Mouse (Mus musculus) kidney, postnatal 10 days (tissue): ENCODE results near the gene Rnh1.

Experiments used
- DNase-seq: peaks from one replicate; pipeline ENCODE4 v3.0.0; 2021; ENCODE audit warnings: mixed read lengths

Gene Rnh1

DNA sequence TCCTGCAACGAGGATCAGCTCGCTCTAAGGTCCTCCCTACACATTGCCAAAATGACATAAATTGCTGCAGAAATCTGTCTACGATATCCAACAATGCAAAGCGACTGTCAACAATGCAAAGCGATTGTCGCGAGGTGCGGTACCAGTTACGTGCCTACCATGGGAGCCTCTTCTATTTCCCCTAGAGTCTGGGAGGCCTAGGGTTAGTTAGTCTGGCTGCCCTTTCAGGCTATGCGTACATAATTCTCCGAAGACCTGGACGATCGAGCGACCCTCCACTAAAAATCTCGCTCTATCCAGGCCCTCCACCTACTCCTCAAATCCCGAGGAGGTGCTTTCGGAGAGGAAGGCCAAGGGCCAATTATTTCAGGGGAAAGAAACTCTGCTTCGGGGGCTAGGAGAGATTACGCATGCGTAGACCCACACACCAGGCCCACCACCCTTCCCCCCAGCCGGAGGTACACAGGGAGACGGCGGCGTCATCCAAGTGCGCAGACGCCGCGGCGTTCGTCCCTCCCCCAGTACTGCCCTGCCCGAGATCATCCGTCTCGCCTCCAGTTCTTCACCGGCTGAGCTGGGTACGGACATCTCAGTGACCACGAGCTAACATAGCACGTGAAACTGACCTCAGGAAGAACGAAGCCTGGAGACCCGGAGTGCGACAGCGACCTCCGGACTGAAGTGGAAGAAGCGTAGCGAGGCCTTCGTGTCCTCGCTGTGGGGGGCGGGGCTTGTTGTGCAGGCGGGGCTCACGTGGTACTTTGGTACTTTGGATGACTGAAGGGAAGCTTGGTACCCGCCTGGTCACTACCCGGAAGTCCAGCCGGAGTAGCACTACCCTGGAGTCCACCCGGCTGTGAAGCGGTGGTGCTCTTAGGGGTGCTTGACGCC lies at the start of gene Rnh1:
Rnh1 (minus strand) TSS at position 742 of the 891 bp plus-strand sequence.
- peak; percentile 95 for DNase-seq

DNA sequence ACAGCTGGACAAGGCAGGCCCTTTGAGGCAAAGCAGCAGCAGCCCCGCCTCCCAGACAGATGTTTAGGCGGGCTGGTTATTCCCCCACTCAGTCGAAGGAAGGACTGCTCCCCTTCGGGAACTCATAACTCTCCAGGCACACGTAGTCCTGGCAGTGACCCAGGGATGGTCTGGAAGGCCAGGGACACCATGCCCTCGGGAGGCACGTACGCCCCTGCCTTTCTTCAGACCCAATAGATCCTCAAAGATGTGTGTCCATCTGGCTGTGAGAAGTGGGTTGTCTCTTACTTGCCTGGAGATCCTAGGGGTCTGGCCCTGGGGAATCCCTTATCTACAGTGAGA lies 49.4 kb upstream of the Rnh1 start:
- DNase-seq, result no peak

DNA sequence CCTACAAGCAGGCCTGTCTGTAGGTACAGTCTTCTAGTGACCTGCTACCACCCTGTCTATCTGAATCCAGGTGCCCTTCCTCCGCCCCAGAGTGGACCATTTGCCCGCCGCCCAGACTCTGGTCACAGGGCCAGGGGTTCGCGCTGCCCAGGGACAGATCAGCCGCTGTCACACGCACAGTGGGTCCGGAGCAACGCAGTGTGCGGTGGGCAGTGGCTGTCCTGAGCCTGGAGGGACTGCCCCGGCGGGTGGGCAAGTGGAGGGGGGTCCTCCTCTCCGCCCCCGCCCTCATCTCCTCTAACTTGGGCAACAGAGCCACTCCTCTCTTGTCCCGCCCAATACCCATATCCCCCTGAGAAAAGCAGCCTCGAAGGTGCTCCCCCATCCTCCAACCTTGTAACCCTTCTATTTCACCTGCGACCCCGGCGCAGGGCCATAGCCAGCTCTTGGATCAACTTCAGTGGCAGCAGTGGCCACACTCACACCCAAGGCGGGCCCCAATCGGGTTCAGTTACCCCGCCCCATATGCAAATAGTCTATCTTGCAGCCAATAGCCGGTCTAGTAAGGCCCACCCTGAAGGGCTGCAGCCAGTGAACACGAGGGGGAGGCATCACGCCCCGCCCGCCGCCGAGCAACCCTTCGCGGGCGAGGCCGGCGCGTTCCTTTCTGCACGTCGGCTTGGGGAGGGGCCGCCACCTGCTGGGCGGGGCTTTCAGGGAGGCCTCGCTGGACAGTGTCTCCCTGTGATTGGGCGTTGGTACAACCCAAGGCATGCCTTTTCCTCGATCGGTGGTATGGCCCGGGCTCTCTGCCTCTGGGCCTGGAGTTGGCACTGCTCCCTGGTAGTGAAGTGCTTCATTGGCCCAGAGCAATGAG lies 48.8 kb upstream of the Rnh1 start:
- DNase-seq, result peak; percentile 98

DNA sequence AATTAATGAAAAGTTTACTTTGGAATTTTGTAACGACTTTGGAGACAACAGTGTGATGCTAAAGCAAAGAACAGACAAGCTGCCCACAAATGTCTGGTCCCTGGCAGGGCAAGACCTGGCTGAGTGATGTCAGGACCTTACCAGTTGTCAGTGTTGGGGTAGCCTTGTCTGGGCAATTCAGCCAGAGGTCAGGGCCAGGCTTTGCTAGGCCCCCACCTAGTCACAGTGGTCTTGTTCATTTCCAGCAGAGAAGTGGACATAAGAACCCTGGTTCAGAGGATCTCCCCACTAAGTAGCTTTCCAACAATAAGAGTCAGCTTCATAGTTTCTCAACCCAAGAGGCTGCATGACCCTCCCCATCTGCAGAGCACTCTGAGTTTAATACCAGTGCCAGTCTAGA lies 47.7 kb upstream of the Rnh1 start:
- DNase-seq, result no peak

DNA sequence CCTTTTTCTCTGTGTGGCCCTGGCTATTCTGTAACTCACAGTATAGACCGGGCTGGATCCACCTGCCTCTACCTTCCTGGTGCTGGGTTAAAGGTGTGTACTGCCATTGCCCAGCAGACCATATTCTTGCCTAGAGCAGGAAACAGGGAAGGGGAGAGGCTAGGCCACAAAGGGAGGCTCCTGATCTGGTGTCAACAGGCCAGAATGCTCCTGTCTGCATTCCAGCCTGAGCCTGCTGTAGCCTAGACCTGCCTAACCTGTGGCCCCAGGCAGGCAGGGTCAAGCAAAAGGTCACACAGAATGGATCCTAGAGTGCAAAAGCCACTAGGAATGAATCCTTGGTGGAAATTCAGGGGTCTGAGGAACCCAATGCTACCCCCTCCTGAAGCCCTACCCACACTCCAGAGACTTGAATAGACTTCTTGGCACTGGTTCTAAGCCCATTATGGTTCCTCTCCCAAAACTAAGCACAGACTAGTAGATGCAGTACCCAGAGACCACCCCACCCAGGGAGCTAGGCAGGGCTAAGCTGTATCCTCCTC lies 47.0 kb upstream of the Rnh1 start:
- DNase-seq, result no peak

DNA sequence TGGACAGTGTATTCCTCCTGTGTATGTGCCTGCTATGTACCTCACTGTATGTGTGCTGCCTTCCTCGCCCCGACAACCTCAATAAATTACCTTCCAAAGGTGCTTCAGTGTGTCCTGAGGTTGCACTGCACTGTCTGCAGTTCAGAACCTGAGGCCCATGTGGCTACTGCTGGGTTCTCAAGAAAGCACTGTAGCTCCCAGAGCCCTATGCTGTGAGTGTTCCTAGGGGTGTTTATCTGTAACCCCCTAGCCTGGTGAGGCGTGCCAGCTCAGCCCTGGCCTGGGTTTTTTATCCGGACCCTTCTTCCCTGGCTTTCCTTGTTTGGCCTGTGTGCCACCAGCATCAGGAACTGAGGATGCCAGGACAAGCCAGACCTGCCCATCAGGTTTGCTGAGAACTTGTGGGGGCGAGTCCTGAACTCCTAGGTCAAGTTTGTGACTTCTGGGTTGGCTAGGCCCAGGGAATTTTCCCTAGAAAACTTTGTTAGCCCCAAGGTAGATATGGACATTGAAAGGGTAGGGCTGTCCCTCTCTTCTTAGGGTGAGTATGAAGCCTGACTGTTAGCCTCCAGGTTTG lies 46.0 kb upstream of the Rnh1 start:
- DNase-seq, result no peak

DNA sequence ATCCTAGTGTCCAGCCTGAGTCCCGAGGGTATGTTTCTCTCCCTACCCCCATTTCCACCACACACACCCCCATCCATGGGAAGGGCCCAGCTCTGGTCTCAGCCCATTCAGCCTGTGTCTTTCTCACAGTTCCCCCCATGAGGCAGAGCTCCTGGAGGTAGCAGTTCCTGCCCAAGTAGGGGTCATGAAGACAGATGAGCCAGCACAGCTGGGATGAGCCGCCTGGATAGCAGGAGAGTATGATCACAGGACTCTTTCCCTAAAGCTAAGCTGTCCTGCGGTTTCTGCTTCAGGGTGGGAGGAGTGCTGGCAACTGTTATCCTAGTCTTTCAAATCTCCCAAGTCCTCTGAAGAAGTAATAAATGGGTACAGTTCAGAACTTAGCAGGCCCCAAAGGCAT lies 45.5 kb upstream of the Rnh1 start:
- no peak for DNase-seq

DNA sequence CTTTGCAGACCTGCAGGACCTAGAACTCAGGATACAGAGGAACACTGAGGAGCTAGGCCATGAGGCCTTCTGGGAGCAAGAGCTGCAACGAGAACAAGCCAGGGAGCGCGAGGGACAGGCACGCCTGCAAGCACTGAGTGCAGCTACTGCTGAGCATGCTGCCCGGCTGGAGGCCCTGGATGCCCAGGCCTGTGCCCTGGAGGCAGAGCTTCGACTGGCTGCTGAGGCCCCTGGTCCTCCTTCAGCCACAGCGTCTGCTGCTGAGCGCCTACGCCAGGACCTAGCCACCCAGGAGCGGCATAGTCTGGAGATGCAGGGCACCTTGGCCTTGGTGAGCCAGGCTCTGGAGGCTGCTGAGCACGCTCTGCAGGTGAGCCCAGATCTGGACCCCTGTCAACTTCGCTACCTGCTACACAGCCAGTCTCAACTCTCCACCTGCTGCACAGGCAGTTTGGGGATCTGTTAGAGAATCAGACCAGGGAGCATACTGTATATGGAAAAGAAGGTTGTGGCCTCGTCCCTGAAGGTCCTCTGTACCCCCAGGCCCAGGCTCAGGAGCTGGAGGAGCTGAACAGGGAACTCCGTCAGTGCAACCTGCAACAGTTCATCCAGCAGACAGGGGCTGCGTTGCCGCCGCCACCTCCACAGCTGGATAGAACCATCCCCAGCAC lies 44.8 kb upstream of the Rnh1 start:
- no peak for DNase-seq

DNA sequence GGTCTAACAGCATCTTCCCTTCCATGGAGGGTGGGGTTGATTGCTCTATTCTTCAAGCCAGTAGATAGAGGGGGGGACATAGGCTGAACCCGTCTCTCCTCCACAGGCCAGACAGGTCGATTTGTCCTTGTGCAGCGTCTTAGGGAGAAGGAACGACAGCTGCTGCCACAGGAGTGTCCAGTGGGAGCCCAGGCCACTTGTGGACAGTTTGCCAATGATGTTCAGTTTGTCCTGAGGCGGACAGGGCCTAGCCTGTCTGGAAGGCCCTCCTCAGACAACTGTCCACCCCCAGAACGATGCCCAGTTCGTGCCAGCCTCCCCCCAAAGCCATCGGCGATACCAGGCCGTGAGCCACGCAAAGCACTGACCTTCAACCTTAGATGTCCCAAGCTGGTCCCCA lies 44.2 kb upstream of the Rnh1 start:
- no peak for DNase-seq

DNA sequence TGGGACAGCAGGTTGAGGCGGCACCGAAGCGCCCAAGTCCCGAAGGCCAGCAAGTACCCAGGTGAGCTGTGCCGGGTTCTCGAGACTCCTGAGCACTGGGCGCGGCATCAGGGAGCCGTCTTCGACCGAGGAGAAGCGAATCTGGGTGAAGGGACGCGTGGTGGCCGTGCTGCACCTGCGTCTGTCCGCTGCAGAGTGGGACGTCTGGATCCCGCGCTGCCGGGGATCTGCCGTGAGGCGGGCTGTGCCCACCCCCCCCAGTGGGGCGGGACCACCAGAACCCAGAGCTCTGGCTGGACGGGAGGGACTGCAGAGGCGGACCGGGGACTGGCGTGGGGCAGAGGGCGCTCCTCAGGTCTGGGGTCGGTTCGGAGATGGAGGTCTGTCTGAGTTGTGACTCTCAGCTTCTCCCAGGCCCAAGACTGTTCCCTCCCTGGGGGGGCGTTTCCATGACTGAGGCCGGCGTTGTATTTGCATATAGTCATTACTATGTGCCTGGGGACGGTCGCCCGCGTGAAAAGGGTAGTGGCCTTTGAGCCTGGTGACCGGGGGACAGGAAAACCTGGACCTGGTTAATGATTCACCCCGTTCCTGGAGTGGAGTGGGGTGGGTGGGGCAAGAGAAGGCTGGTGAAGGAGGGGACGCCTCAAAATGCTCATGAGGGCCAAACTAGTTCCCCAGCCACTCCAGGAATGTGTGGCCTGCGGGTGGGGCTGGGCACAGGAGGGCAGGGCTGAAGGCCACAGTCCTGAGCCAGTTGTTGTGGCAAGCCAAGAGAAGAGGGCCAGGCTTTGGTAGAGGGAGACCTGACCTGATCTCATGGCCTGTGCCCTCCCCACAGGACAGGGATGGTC lies 43.5 kb upstream of the Rnh1 start:
- peak; percentile 89 for DNase-seq

DNA sequence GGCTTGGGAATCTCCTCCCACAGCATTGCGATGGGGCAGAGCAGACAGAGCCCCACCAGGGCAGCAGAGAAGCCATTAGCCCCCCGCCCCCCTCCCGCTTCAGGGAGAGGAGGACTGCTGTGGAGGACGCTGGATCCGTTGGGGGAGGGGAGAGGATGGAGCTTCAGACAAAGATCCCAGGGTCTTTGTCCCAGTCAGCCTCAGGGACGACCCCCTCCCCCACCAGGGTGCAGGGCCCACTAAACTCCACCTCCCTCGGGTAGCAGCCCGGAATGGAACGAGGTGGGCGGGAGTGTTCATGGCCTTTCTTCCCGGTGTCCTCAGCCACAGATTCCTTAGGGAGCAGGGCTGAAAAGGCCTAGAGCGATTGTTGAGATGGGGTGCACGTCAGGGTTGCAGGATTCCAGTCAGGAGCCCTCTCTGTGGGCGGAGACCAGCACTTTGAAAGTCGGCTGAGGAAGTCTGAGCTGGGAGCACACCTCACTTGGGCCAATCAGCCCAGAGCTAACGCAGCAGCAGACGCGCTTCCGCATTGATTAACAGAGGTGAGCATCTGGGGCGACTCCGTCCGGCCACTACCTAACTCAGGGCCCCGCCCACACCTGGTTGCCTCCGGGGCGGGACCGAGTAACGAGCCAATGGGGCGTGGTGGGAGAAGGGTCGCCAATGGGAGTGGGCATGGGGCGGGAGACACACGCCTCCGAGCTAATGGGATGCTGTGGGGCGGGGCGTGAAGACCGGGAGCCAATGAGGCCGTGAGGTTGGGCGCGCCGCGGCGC lies 42.6 kb upstream of the Rnh1 start, which contains the start of gene Rassf7:
Rassf7 (plus strand) TSS at position 760 of the 779 bp plus-strand sequence.
- peak; percentile 97 for DNase-seq

DNA sequence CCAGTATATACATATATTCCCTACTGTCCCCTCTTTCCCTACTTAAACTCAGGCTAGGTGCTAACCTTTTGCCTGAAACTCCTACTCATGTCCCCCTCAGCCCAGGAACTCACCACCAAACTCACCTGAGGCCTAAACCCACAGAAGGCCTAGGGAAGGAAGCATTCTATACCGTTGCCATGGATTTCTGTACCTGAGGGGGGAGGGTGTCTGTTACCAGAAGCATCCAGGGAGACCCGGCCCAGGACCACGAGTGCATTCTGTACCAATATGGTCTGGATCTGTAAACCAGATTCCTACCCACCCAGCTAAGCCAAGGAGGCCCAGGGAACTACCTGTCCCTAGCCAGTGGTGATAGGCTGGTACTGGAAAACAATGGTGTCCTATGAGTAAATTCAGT lies 41.7 kb upstream of the Rnh1 start:
- DNase-seq, result no peak

DNA sequence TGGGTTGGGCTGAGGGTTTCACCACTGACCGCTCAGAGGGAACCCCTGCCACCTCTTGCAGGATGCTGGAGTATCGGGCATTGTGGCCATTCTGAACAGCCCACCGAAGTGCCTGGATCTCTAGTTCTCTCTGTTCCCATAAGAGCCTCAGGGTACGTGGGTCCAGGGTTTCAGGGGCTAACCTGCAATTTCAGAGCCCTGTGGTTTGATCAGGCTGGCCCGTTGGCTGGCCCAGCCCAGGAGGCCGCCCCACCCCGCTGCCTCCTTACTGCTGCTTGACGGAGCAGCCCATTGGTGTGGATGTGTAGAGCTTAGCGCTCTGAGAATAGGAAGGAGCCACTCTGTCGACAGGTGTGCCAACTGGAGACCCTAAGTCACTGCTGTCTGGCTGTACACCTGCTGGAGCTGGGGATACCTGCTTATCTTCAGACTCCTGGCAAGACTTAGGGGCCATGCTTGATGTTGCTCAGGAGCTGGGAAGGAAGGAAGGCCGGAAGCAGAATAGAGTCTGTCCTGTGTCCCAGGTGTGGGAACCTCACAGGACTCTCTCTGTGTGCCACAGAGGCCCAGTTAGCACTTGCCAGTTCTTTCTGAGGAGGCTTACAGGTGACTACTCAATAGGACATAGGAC lies 41.1 kb upstream of the Rnh1 start, which contains the start of gene Lmntd2:
Lmntd2 (minus strand) TSS at position 476 of the 631 bp plus-strand sequence.
- no peak for DNase-seq

DNA sequence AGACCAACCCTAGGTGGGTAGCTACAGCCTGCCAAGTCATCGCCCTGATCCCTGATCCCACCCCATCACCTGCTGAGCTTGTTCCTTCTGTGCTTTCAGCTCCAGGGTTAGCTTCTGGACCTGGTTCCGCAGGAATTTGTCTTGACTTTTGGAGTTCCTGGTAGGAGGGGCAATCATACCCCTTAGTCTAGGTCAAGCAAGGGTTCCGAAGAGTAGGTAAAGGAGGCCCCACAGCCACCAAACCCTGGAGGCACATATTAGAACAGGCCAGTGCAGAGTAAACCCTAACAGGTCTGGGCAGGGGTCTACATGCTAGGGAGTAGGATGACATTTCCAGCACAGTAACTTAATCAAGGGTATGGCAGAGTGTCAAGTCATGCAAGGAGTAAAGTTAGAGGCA lies 40.5 kb upstream of the Rnh1 start:
- no peak for DNase-seq

DNA sequence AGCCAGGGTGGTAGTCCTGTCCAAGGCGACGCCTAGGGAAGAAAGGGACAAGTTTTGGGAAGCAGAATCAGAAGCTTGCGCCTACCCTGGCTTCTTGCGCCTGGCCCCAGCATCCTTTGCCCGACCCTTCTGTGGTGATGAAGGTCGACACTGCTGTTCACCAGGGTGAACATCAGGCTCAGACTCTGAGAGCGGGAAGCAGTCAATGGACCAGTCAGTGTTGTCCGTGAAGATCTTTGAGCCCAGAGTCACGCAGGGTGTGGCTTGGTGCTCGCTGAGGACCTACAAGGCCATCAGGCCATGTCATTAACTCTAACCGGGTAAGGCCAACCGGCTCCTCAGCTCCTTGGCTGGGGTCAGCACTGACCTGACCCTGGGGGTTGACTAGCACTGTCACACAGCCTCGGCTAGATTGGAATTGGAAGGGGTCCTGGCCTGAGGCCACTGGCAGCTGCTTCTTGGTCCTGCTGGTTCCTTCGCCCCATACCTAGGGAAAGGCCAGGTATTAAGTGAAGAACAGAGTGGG lies 38.0 kb upstream of the Rnh1 start:
- no peak for DNase-seq

DNA sequence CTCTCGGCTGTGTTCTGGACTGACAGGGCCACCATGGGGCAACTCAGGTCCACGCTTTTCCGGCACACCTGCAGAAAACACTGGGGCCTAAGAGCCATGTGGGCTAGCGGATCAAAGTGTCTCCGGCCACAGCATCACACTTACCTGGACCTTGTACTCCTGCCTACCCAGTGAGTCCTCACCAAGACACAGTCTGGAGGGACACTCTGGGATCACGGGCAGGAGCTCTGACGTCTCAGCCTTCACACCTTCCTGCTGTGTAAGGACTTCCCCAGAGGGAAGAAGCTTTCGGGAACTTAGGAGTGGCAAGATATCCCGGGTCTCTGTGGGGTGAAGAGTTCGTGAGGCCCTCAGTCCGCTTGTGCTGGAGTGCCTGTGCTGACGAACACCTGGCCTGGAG lies 37.5 kb upstream of the Rnh1 start:
- no peak for DNase-seq

DNA sequence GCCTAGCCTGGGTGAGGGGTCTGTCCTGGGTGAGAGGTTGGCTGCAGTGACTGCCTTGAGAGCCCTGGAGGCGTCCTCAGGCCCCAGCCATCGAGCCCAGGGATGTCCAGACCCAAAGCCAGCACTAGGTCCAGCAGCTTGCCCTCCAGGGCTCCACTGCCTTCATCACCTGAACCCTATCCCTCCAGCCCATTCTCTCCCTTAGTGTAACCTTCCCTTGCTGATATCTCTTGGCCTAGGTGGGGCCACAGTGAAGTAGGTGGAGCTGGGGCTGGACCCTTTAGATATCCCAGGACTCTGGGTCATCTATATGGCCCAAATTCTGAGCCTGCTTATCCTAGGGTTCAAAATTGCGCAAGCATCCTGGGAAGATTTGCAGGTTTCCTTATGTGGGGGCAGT lies 36.9 kb upstream of the Rnh1 start:
- DNase-seq, result no peak

DNA sequence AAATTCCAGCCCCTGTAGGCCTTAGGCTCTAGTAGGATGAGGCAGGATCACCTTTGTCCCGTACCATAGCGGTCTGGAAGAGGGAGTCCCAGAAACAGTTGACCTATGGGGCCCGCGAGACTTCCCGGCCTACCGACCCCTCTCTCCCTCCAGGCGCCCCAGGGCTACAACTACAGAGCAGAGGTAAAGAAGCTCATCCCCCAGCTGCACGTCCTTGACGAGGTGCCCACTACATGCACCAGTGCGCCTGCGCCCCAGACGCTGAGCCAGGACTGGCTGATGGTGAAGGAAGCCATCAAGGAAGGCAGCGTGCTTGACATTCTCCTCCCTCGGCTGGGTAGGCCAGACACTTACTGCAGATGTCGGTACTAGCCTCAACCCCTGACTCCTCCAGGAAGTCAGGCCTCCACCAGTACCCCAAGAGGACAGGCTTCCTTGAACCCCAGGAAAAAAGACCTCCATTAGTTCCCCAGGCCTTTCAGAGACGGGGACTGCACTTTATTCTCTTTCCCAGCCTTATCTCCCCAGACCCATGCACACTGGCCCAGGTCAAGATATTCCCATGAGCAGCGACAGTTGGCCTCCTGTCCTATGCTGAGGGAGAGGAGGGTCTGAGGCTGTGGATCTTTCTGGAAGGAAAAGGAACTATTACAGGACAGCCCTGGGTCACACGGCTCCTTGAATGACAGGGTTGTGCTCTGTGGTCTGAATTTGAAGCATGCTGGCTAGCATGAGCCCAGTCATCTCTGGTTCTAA lies 33.7 kb upstream of the Rnh1 start:
- DNase-seq, result no peak

DNA sequence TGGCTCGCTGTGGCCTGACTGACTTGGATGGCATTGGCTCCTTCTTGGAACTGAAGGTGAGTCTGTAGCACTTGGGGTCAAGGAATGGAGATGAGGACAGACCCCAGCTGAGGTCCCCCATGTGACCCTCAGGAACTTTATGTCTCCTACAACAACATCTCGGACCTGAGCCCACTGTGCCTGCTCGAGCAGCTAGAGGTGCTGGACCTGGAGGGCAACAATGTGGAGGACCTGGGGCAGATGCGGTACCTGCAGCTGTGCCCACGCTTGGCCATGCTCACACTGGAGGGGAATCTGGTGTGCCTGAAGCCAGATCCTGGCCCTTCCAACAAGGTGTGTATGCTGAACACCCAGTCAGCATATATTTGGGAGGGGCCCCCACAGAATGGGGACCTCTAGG lies 32.8 kb upstream of the Rnh1 start:
- DNase-seq, result no peak
